Mouse (Mus musculus) gastrocnemius, postnatal 14 days (tissue): ENCODE results near the gene Atf3. TPM values are rescaled to one million over a fixed set of nuclear protein-coding genes. Genes with fewer than 3 reads are reported as not detected.

Experiments
- DNase-seq: peaks from one replicate; pipeline ENCODE4 v3.0.0; 2021; ENCODE audit warnings: mixed read lengths
- intact Hi-C: fragments of 180-260 bp; cut with DNase I; formaldehyde crosslinking; loops from one replicate; pipeline ENCODE4 v1.15.1; 2025; ENCODE audit warnings: low total_unique reads
- total RNA-seq, 2 experiments: library from RNA; stranded (reverse); gene quantifications; 2 replicates each; pipeline ENCODE4 v1.2.3; 2021

The Atf3 gene
- total RNA-seq, 2 experiments from 2014 or later: 4.2 to 12.3 TPM

DNA sequence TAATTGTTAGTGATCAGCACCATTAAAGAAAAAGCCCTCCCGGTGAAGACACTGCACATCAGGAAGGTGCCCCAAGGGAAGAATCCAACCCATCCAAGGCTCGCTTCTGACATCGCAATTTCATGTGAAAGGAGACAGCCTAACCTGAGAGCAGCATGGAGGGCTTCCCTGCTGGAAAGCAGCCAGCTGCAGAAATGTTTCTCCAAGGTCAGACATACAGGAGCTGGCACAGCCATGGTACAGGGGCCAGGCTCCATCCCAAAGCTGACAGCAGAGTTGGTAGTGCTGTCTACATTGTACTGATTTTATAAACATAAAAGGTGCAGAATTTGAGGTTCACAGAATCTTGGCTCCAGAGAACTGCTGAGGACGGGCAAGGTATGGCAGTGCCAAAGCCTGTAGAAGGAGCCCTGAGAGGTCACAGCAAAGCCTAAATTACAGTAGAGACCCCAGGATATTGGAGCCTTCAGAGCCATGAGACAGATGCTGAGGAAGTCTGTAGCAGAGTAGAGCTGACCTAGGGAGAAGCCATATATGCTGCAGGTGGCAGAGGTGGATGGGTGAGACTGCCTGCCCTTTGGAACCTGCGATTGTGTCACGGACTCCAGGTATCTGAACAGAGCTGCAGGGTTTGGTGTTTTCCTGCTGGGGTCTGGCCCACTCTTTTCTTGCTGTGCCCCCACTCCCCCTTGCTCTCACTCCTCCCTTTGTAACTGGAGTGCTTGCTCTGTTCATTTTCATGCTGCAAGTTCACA lies 18.1 kb upstream of the Atf3 start:
- intact Hi-C loops: no loop called here
- DNase-seq: no peak

DNA sequence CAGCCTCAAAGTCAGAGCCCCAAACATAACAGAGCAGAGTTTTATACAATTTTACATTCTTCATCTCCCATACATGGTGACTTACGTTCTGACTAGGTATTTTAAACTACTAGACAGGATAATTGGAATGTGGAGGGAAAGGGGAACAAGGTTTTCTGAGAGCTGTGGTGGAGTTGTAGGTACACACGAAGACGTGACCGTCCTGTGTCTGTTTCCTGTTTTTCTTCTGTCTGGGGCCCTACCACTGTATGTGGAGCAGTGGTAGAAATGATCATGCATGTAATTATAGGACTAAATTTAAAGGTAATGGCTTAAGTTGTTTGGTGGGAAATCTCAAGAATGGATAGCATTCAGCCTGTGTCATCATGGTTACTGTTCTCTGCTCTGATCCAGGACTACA lies 17.0 kb upstream of the Atf3 start:
- no peak for DNase-seq
- intact Hi-C loops: no loop called here

DNA sequence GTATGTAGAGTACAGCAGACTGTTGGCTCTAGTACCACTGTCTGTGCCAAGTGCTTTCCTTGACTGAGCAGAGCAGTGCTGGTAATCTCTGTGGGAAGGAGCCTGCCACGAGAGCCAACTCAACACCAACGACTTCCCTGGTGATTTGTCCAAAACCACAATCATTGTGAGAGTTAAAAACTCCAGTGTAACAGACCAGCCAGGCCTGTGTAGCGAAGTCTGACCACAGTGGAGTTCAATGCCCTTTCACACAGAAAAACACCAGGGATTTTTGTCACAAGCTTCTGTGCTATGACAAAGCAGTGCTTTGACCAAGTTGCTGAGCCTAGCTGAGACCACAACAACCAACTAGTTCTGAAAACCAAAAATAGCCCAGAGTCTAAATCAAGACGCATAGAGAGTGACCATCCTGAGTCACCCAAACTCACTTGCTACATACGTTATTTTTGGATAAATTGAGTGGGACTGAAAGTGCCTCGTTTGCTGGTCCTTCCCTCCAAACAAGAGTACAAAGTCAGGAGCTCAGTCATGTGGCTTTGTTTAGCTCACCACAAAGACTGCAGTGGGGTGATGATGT lies 12.6 kb upstream of the Atf3 start:
- intact Hi-C loops: no loop called here
- no peak for DNase-seq

DNA sequence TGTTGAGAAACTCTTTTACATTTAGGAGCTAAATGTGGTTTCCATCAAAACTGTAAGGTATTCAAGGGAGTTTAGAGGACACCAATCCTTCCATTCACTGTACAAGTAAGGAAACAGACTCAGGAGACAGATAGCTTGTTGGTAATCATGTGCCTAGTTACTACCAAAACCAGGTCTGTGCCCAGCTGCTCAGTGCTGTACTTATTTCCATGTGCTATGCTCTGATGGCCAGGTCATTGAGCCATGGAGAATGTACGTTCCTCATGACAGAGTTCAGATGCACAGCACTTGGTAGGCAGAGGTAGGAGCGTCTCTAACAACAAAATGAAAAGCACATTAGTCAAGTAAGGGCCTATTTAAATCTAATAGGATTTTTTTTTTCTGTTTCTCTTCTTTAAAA lies 8.7 kb upstream of the Atf3 start:
- no peak for DNase-seq
- intact Hi-C loops: no loop called here

DNA sequence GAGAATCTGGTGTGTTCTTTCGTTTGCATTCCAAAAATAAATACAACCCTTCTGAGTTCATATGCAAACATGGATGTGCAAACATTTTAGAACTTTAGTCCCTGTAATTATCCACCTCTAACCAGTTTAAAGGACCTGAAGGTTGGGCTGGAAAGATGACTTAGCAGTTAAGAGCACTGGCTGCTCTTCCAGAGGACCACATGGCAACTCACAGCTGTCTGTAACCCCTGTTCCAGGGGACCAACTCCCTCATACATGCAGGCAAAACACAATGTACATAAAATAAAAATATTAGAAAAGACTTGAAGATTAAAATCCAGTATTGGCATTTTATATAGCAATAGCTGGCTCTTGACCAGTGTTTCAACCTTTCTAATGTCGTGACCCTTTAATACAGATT lies 7.9 kb upstream of the Atf3 start:
- intact Hi-C loops: no loop called here
- DNase-seq: no peak

DNA sequence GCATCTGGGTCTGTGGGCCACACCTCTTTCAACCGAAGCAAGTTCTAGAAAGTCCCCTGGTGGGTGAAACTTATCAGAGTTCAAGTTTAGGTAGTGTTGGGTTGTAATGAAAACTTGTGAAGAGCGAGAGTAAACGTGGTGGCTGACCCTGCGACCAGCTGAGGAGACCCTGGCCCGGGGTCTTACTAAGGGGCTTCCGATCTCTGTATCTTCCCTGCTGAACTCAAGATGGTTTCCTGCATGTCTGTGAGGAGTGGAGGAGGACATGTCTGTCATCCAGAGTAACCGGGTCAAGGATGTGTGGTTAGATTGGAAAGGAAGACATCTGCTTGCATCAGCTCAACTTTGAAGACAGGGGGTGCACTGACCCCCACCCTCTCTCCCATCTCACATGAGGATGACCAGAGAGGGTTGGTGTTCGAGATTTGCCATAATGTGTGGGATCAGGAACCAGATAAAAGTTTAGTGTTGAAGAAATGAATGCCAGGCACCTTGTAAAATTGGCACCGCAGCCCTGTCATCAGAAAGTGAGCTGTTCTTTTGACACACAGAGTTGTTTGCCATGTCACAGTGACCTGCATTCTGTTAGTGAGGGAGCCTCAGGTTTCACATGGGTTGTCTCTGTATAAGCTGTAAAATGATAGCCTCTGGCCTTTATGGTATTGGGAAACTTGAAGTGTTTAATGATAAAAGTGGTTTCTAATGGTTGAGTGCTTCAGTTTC lies 7.3 kb upstream of the Atf3 start:
- DNase-seq: no peak
- intact Hi-C loops: no loop called here

DNA sequence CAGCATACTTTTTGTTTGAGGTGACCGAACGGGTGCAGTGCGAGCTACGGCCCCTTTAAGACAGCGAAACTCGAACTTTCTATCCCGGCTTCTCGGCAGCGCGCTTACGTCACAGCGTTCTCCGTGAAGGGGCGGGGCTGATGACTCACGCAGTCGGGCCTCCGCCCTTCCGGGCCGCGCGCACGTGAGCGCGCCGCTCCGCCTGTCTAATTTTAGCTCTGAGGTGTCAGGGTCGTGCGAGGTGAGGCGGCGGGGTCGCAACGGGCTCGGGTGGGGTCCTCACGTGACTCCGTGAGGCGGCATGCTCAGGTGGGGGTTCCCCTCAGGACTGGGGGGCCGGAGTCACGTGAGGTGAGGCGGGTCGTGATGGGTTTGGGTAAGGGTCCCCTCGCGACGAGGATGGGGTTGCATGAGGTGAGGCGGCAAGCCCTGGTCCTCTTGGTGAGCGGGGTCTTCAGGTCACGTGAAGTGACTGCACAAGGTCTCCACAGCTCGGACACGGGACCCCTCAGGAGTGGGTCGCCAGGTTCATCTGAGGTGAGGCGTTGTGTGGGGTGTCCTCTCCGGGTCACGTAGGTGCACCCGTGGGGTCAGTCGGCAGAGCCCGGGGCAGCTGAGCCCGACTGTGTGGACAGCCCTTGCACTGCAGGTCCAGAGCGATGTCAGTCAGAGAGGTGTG lies 6.6 kb upstream of the Atf3 start:
- intact Hi-C loops: no loop called here
- peak; percentile 94 for DNase-seq

DNA sequence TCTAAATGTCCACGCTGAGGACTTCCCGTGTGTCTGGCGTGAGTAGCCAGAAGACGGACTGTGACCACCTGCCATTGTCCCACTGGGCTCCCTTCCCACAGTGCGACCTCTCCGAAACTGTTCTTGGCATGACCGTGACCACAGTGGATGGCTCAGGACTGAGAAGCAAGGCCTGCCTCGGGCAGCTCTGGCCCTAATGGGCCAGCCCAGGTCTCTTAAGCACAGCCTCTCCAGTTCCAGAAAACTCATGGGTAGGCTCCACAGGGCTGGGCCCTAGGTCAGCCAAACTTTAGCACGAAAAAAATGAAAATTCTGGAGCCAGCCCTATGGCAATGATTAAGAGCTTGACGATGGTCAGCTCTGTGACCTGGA lies 6.1 kb upstream of the Atf3 start:
- intact Hi-C loops: no loop called here
- DNase-seq: peak; percentile 14

DNA sequence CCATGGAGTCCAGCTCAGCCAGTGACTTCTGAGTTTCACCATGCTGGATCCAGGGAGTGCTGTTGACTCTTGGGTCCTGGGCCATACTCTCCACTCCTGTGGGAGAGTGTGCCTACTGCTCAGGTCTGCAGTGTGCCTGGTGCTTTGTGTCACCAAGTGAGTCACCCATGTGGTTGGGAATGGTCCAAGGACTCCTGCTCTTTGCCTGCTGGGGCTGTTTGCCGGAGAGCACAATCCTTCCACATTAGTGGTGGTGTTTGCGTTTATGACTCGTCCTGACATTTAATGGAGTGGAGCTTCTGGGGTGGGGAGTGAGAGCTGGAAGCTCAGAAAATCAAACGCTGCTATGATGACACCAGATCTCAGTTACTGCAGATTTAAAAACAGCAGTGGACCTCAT lies 4.2 kb upstream of the Atf3 start:
- intact Hi-C loops: no loop called here
- DNase-seq: no peak

DNA sequence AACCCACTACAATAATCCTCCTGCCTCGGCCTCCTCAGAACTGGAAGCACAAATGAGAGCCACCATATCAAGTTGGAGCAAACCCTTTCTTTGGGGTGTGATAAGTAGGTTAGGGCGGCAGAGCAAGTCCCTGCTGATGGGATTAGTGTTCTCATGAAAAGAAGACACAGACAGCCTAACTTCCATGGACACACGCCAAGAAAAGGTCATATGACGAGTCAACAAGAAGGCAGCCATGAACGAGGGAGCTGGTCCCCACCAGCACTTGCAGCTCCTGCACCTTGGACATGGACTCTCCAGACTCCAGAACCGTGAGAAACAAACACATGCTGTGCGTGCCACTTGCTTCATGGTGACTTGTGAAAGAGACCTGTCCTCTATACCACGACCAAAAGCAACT lies 2.7 kb upstream of the Atf3 start:
- intact Hi-C loops: no loop called here
- no peak for DNase-seq

DNA sequence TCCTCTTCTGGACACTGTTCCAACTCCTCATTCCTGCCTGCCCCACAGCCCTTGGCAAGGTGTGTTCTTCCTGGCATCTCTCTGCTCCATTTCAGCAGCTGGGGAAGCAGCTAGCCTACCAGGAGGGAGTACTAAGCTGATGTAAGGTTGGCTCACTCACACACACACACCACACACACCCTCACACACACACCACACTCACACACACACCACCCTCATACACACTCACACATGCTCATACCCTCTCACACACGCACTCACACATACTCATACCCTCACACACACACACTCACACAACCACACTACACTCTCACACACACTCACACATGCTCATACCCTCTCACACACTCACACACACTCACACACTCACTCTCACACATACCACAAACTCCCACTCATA lies 1.9 kb upstream of the Atf3 start:
- no peak for DNase-seq
- intact Hi-C loops: no loop called here

DNA sequence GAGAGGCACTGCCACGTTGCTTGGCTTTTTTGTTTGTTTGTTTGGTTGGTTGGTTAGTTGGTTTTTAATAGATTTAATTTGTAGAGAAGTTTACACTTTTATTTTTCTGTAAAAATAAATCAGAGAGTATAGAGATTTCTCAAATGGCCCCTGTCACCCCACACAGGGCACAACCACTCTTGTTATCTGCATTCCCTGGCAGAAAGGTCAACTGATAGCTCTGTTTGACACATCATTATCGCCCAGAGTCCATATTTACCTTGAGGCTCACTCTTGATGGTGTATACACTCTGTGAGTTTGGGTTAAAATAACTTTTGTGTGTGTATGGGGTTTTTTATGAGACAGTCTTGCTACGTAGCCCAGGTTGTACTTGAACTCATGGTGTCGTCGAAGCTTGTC lies 744 bp upstream of the Atf3 start:
- intact Hi-C loops: no loop called here

DNA sequence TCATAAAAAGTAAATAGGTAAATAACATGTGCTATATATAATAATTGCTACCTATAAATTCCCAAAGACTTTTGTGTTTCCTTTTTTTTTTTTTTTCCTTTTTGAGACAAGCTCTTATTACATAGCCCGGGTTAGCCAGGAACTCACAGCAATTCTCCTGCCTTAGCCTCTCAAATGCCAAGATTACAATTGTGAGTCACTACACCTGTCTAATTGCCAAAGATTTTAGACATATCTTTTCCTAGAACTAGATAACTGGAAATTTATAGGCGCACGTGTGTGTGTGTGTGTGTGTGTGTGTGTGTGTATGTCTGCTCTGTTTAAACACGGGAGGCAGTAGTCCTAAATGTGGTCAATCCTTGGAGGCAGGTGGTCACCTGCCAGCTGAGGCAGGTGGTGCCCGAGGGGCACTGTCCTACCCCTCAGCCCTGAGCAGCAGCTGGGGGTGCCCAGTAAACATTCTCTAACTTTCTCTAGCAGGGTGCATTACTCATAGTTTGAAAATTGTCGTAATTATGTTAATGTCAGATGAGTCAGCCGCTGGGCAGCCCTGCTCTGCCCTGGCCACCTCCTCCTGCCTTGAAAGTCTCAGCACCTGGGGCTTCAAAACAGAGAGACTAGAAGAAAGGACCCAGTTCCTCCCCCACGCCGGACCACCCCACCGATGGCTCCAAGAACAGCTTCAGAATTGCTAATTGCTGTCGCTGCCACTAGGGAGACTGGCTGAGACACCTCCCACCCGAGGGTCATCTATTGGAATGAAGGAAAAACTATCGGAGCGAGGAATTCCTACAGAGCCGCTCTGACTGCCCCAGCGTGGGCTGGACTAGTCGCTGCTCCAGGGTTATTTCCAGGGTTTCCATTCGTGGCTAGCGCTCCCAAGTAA lies 1.8 kb downstream of the Atf3 start:
- DNase-seq: no peak
- intact Hi-C loops: no loop called here

More for the DNA sequence above, 744 bp upstream of the Atf3 start:
- no peak for DNase-seq

DNA sequence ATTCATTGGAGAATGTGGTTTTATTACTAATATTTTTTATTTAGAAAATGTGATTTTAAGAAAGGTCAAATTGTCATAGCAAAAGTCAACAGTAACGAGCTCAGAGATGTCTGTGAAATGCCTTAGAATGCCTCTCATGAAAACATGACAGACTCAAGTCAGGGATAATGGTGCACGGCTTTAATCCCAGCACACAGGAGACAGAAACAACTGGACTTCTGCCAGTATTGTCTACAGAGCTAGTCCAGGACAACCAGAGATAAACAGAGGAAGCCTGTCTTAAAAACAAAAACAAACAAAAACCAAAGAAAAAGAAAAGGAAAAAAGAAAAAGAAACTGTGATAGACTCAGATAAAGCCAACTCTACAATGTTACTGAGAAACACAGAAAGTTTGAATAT lies 6.7 kb downstream of the Atf3 start:
- intact Hi-C loops: no loop called here
- no peak for DNase-seq

DNA sequence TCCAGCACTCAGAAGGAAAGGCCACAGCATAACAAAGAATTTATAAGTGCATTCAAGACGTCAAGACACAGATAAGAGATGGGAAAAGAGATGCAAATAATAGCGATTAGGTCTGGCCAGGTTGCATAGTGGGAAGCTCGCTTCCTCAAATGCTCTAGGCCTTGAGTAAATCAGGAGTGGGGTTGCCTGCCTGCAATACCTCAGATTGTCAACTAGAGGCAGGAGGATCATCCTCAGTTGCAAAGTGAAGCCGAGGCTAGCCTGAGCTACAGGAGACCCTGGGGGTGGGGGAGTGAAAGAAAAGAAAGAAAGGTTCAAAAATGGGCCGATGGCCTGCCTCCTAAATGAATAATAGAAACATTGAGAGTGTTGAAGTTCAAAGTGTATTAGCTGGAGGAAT lies 12.0 kb downstream of the Atf3 start:
- no peak for DNase-seq
- intact Hi-C loops: no loop called here

DNA sequence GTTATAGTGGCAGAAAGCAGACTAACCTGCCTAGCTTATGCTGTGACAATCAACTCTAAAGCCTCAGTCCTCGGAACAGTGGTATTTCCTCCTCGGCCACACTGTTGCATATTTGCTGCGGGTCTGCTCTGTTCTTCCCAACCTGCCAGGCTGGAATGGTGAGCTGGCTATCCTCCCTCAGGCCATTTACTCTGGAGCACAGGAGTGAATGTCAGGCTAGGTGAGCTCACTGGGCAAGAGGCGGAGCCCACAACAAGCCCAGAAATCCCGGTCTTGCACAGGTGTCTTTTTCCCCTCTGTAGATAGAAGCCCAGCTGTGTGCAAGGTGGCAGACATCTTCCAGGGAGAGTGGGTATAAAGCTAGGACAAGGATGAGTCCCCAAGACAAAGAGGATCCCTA lies 13.0 kb downstream of the Atf3 start:
- no peak for DNase-seq
- intact Hi-C loops: no loop called here

DNA sequence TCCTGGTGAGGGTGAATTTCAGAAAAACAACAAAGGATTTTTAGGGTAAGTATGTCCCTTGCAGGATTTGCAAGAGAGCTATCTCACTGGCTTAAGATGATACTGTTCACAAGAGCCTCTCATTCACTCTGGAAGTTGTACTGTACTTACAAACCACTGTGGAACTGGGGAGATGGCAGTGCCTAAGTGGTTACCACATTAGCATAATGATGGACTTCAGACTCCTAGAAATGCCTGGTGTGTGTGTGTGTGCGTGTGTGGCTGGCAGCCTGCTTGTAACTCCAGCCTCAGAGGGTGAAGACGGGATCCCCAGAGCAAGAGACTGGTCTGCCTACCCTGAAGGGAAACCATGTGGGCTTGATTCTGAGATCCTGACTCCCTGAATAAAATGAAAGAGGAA lies 14.3 kb downstream of the Atf3 start:
- intact Hi-C loops: no loop called here
- DNase-seq: no peak

DNA sequence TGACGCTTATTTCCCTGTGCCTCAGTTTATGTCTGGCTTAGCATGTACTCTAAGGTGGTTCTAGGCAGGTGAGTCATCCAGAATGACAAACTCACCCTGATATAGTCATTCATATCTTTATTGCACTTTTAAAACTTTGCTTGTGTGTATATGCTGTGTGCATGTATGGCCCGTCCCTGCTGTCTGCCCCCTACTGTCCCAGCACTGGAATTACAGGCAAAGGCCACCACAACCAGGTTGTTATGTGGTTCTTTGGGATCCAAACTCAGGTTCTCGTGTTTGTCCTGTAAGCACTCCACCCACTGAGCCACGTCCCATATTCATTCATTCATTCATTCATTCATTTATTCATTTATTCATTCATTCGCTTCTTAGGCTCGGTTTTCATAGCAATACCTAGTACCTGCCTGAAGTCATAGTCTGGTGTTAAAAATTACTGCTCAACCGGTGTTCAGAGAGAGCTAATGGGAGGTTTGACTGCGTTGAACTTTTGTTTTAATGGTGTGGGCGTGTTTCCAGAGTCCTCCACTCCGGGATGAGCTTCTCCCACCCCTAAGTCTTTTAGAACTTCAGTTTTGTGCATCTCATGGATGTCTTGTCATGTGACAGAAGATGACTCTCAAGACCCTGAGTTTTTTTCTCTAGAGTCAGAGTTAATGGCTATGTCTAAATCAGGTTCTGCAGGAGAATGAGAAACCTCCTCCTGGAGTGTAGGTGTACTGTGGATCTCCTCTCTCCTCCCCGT lies 15.5 kb downstream of the Atf3 start:
- intact Hi-C loops: no loop called here
- DNase-seq: no peak
